In genomic region chr9:22690234-22690633, GRCm38 (mm10) we compare ENCODE assay signal across 23 mouse cellular contexts.
DNase-seq lines count a peak whose midpoint lies in the region; ATAC-seq and TF ChIP-seq lines count a peak whose summit lies in the region.
"Had no signal": no experiment of that assay in that cellular context is flagged by ENCODE, and none has a peak within 500 bp of the region (broad histone marks: within the 10 kb centered on the region; RNA-seq: fewer than 3 reads in every experiment).

No protein-coding gene starts in this region.

- no peak overlapping the region for H3K4me3 ChIP-seq in midbrain, embryonic 12.5 days
- no peak overlapping the region for H3K4me3 ChIP-seq in midbrain, postnatal 0 days (ENCODE audit: low read depth, low read length)
- no peak overlapping the region for H3K4me3 ChIP-seq in embryonic facial prominence, embryonic 14.5 days (ENCODE audit: low read depth, low read length)
- no peak overlapping the region for H3K4me3 ChIP-seq in midbrain, embryonic 14.5 days (replicated peaks; ENCODE audit: low read depth, low read length)
- H3K4me3 ChIP-seq: embryonic facial prominence, embryonic 12.5 days; heart, embryonic 13.5 days; intestine, embryonic 15.5 days; left cerebral cortex, adult 2 months; limb, embryonic 10.5 days; myocyte had no signal

- H3K27ac ChIP-seq in midbrain, embryonic 12.5 days (replicated peaks), result 0 out of 2 replicates have a peak overlapping the region, but pooled peaks have one; percentile 15
- no peak overlapping the region for H3K27ac ChIP-seq in midbrain, postnatal 0 days (ENCODE audit: low read depth, low read length)
- no peak overlapping the region for H3K27ac ChIP-seq in embryonic facial prominence, embryonic 14.5 days (replicated peaks; ENCODE audit: low read depth, low read length)
- H3K27ac ChIP-seq in midbrain, embryonic 14.5 days (replicated peaks; ENCODE audit: low read depth, low read length), result peak overlapping the region; percentile 57; the same call in 1 of the 2 replicates
- H3K27ac ChIP-seq: embryonic facial prominence, embryonic 12.5 days; heart, embryonic 13.5 days; intestine, embryonic 15.5 days; left cerebral cortex, adult 2 months; limb, embryonic 10.5 days had no signal

- WGBS in midbrain, embryonic 12.5 days, result 37% methylated on average over 7 of the region's 7 CpGs
- 20% methylated on average over 7 of the region's 7 CpGs for WGBS in midbrain, postnatal 0 days
- WGBS in embryonic facial prominence, embryonic 14.5 days, result 36% methylated on average over 7 of the region's 7 CpGs
- WGBS in midbrain, embryonic 14.5 days, result 16% methylated on average over 7 of the region's 7 CpGs

- no peaks in the 10 kb centered on the region for H3K9me3 ChIP-seq in midbrain, embryonic 12.5 days
- H3K9me3 ChIP-seq in midbrain, postnatal 0 days (ENCODE audit: low read length), result no peaks in the 10 kb centered on the region
- H3K9me3 ChIP-seq in embryonic facial prominence, embryonic 14.5 days (ENCODE audit: control insufficient read depth, low read length), result no peaks in the 10 kb centered on the region
- H3K9me3 ChIP-seq in midbrain, embryonic 14.5 days (ENCODE audit: control insufficient read depth, low read length), result no peaks in the 10 kb centered on the region
- H3K9me3 ChIP-seq: embryonic facial prominence, embryonic 12.5 days; heart, embryonic 13.5 days; intestine, embryonic 15.5 days; limb, embryonic 10.5 days had no signal

- H3K27me3 ChIP-seq in midbrain, embryonic 12.5 days, result no peaks in the 10 kb centered on the region
- H3K27me3 ChIP-seq in midbrain, postnatal 0 days (ENCODE audit: insufficient read depth, low read length), result no peaks in the 10 kb centered on the region
- 0 out of 2 replicates have a peak, but pooled peaks cover 2% of the 10 kb centered on the region for H3K27me3 ChIP-seq in embryonic facial prominence, embryonic 14.5 days (replicated peaks; ENCODE audit: control insufficient read depth, insufficient read depth, low read length)
- no peaks in the 10 kb centered on the region for H3K27me3 ChIP-seq in midbrain, embryonic 14.5 days (ENCODE audit: control insufficient read depth, insufficient read depth, low read length)
- H3K27me3 ChIP-seq: embryonic facial prominence, embryonic 12.5 days; heart, embryonic 13.5 days; intestine, embryonic 15.5 days had no signal

- no peak for TF ChIP-seq CTCF in midbrain, postnatal 0 days (IDR thresholded peaks at IDR 0.05)

- DNase-seq in midbrain, postnatal 0 days (ENCODE audit: low spot score), result no peak
- DNase-seq in embryonic facial prominence, embryonic 14.5 days (ENCODE audit: low spot score), result peak; percentile 6
- peak; percentile 47 for DNase-seq in midbrain, embryonic 14.5 days
- DNase-seq in retina, postnatal 1 day, result peak; percentile 34
- DNase-seq in left cerebral cortex, postnatal 36 days (ENCODE audit: low spot score in 2 of 2), result no peak
- DNase-seq: adrenal gland, postnatal 14 days; cerebellum, adult 11-12 months; cerebellum, postnatal 14 days; heart, postnatal 36 days; kidney, adult 9 months; kidney, postnatal 25 days; liver, postnatal 0 days; lung, postnatal 10 days; thymus, postnatal 25 days had no signal

- peaks cover 9% of the 10 kb centered on the region; the same call in 1 of the 2 replicates for H3K4me1 ChIP-seq in midbrain, embryonic 12.5 days
- H3K4me1 ChIP-seq in midbrain, postnatal 0 days (ENCODE audit: insufficient read depth, low read length), result no peaks in the 10 kb centered on the region
- H3K4me1 ChIP-seq in embryonic facial prominence, embryonic 14.5 days (ENCODE audit: control insufficient read depth, insufficient read depth, low read length), result 0 out of 2 replicates have a peak, but pooled peaks cover 6% of the 10 kb centered on the region
- peaks cover 4% of the 10 kb centered on the region for H3K4me1 ChIP-seq in midbrain, embryonic 14.5 days (ENCODE audit: control insufficient read depth, insufficient read depth, low read length)
- H3K4me1 ChIP-seq: embryonic facial prominence, embryonic 12.5 days; heart, embryonic 13.5 days; intestine, embryonic 15.5 days; limb, embryonic 10.5 days had no signal

- no peak overlapping the region for H3K9ac ChIP-seq in midbrain, embryonic 12.5 days (replicated peaks)
- no peak overlapping the region for H3K9ac ChIP-seq in midbrain, postnatal 0 days (replicated peaks; ENCODE audit: low read length, poor library complexity, severe bottlenecking)
- H3K9ac ChIP-seq in embryonic facial prominence, embryonic 14.5 days (ENCODE audit: low read depth, low read length), result no peak overlapping the region
- H3K9ac ChIP-seq in midbrain, embryonic 14.5 days (replicated peaks; ENCODE audit: low read length), result no peak overlapping the region
- H3K9ac ChIP-seq: embryonic facial prominence, embryonic 12.5 days; heart, embryonic 13.5 days; intestine, embryonic 15.5 days; liver, postnatal 0 days had no signal

- no peak overlapping the region for H3K4me2 ChIP-seq in midbrain, embryonic 12.5 days (replicated peaks)
- no peak overlapping the region for H3K4me2 ChIP-seq in midbrain, postnatal 0 days (ENCODE audit: low read depth, low read length, poor library complexity, severe bottlenecking)
- no peak overlapping the region for H3K4me2 ChIP-seq in embryonic facial prominence, embryonic 14.5 days (ENCODE audit: low read depth, low read length)
- no peak overlapping the region for H3K4me2 ChIP-seq in midbrain, embryonic 14.5 days (ENCODE audit: low read length)
- H3K4me2 ChIP-seq: embryonic facial prominence, embryonic 12.5 days; heart, embryonic 13.5 days; intestine, embryonic 15.5 days had no signal

- ATAC-seq in midbrain, embryonic 12.5 days (ENCODE audit: low FRiP score, low read depth), result peak; percentile 69; the same call in 1 of the 2 replicates
- no peak for ATAC-seq in midbrain, postnatal 0 days (ENCODE audit: low FRiP score)
- ATAC-seq in embryonic facial prominence, embryonic 14.5 days (ENCODE audit: low read depth), result no peak
- no peak for ATAC-seq in midbrain, embryonic 14.5 days (ENCODE audit: low FRiP score, low TSS enrichment)
- no peak for ATAC-seq in CD4-positive, CD25-positive, alpha-beta regulatory T cell, adult 4 months
- ATAC-seq: activated CD4-positive, CD25-positive, alpha-beta regulatory T cell, adult 4 months; intestine, embryonic 15.5 days; liver, postnatal 0 days had no signal

- H3K36me3 ChIP-seq in midbrain, embryonic 12.5 days, result no peaks in the 10 kb centered on the region
- H3K36me3 ChIP-seq in midbrain, postnatal 0 days (ENCODE audit: insufficient read depth, low read length), result no peaks in the 10 kb centered on the region
- no peaks in the 10 kb centered on the region for H3K36me3 ChIP-seq in embryonic facial prominence, embryonic 14.5 days (ENCODE audit: control insufficient read depth, insufficient read depth, low read length)
- no peaks in the 10 kb centered on the region for H3K36me3 ChIP-seq in midbrain, embryonic 14.5 days (ENCODE audit: control insufficient read depth, insufficient read depth, low read length)
- H3K36me3 ChIP-seq: embryonic facial prominence, embryonic 12.5 days; heart, embryonic 13.5 days; intestine, embryonic 15.5 days; limb, embryonic 10.5 days had no signal

- intact Hi-C loops in left cerebral cortex, postnatal 36 days (cut with DNase I), result no loop called here

Comparison
In these comparisons a context has a peak if more than half of its experiments do, and no peak if none do; other contexts are left out.
1. H3K27ac ChIP-seq: peak in midbrain, embryonic 12.5 days (single experiment) and midbrain, embryonic 14.5 days (single experiment); none in midbrain, postnatal 0 days (single experiment) and embryonic facial prominence, embryonic 14.5 days (single experiment).
2. DNase-seq: peak in embryonic facial prominence, embryonic 14.5 days (single experiment), midbrain, embryonic 14.5 days (single experiment) and retina, postnatal 1 day (single experiment); none in midbrain, postnatal 0 days (single experiment) and left cerebral cortex, postnatal 36 days (0 of 2).